Mouse (Mus musculus) Muller cell, postnatal 12 days (primary cell): ENCODE measurements at regions not wholly inside any gene's neighbourhood (a gene's known extent, or its start where the extent isn't known, plus 50 kb on each side); places are given as distances from the start of the nearest gene placed in this dataset.

Experiments
- DNase-seq: peaks from one replicate; pipeline ENCODE4 v3.0.0-alpha.2; 2015; ENCODE audit errors: inconsistent ontology term

GRCm38 (mm10) chr5:74943737-74944403 lies 100.7 kb downstream of the Chic2 start:
- peak; percentile 92 for DNase-seq

GRCm38 (mm10) chr5:74941426-74941825 lies 103.1 kb downstream of the Chic2 start:
- DNase-seq = no peak

- DNase-seq = no peak
Measured at GRCm38 (mm10) chr5:74937416-74937940, 107.1 kb downstream of the Chic2 start.

DNA sequence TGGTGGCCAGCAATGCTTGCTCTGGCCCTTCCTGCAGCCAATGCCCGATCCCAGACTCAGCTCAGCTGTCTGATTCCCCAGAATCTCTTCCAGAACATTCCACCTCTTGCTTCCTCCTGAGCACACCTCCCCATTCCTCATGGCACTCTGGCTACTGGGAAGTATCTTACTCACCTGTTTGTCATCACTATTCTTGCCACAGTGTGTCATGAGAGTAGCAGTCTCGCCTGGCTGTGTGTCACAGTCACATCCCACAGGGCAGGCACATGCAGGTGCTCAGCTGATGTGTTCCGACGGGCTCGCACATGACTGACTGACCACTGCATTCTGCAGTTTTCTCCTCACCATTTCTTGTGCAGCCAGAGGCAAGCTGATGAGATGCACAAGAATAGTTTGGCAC lies 108.5 kb downstream of the Chic2 start:
- DNase-seq = no peak

GRCm38 (mm10) chr5:74935676-74936075 lies 108.9 kb downstream of the Chic2 start:
- no peak for DNase-seq

- no peak for DNase-seq
Measured at GRCm38 (mm10) chr5:74933276-74933675, 111.3 kb downstream of the Chic2 start.

DNA sequence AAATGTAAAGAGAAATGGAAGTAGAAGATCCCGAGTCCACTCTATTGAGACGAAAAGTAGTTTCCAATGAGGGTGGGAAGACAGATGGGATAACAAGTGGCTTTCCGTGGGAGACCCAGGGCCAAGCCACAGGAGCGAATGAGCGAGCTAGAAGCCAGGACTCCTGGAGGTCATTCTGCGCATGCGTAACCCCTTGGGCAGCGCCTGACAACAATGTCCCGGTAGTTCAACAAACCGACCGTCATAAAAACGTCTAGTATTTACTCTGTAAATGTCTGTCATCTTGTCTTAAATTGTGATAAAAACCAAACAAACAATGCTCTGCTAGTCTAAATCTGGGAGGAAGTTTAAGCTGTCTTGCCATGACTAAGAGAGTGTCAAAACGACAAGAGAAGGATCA lies 112.4 kb downstream of the Chic2 start:
- no peak for DNase-seq

GRCm38 (mm10) chr5:74931765-74932164 lies 112.8 kb downstream of the Chic2 start:
- no peak for DNase-seq

DNA sequence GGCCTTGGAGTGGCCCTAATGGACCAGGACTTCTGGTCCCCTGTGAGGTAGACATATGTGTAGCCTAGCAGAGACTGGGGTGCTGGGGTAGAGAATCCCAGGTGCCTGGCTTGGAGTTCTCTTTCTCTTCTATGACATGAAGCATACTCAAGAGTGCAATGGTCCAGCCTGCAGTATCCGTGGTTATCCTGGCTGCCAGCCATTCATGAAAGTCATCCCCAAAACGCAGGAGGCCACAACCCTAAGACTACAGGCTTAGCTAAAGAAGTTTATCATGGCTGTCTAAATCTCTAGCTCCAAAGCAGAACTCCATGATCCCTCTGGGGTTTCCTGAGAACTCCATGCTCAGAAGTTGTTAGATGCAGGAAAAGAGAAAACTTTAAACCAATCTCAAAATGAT lies 117.0 kb downstream of the Chic2 start:
- DNase-seq = no peak

DNA sequence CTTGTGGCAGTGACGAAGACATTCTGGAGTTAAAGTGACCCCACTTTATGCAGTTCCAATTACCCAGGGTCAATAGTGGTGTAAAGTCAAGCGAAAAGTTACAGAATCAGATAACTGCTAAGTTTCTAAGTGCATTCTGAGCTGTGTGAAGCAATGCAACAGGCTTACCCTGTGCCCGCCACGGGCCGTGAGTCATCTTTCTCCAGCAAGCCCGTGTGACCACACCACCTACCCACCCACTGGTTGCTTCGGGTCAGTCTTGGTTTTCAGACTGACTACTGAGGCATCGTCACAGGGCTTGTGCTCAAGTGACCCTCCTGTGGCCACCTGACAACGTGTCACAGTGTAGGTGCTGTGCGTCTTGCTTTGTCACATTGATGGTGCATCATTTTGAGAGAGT lies 118.8 kb downstream of the Chic2 start:
- no peak for DNase-seq

GRCm38 (mm10) chr5:74924031-74924533 lies 120.5 kb downstream of the Chic2 start:
- DNase-seq = no peak

DNA sequence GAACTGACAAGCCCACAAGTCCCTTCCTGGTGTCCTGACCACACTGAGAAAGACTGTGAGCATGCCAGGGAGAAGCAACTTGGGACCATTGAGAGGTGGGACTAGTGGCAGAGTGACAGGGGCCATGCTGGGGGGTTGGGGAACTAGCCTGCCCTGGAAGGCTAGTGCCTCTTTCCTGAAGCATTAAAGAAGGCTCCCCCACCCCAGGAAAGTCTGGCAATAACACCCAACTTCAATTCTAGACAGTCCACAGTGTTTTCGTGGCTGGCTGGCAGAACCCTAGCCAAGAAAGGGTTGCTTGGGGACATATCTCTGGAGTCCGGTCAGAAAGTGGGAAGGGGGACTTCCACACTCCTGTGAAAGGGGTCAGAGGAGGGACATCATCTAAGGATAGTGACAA lies 121.2 kb downstream of the Chic2 start:
- DNase-seq = no peak

DNA sequence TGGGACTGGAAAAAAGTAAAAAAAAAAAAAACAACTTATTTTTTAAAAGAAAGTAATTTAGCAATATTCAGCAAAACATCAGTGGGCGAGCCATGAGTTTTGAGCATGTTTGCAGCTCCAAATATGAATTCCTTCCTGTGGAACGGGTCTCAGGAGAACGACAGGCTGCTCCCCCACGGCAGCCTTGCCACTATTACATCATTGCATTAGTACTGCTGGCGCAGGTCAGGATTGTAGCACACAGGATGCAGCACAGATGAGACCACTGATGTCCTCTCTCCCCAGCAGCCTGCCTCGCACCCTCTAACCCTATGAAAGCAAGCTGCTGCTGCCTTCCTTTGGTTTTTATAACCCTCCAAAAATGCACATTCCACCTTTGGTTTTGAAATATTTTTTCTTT lies 121.7 kb downstream of the Chic2 start:
- DNase-seq = no peak

- DNase-seq = no peak
Measured at GRCm38 (mm10) chr5:74920939-74921338, 123.6 kb downstream of the Chic2 start.

DNA sequence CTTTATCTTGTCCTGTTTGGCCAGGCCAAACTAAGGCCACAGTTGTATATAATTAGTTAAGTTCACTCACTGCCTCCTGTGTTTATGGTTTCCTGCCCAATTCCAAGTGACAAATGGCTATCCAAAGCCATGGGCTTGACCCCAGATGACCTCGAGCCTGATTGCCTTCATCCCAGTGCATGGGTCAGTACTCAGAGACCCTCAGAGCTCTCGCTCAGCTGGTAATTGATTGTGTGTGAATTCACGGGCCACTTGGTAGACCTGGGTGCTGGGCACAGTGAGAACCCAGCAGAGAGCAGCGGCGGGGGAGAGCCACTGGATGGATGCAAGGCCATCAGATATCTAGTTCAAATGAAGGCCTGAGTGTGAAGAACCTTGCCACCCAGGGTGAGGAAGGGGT lies 124.1 kb downstream of the Chic2 start:
- no peak for DNase-seq

DNA sequence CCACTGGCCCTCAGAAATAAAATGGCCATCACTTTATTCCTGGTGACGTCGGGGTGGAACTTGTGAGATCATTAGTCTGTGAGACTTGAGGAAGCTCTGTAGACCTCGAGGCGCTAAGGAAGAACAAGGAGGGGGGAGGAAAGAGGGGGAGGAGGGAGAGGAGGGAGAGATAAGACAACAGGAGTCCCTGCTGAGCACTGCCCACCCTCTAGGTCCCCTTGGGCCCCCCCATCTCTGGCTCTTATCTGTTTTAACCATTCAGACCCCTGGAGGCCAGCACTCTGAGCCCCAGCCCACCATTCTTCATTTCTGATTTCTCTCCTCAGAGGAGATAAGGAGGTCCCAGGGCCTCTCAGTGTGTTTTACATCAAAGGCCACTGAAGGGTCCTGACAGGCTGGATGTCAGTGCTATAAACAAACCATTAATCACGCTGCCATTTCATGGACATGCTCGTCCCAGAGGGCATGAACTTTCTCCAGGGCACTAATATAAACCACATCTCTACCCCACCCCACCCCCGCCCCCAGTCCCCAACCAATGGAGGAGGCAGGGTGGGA lies 139.0 kb downstream of the Chic2 start:
- DNase-seq = no peak

- no peak for DNase-seq
Measured at GRCm38 (mm10) chr5:74904927-74905503, 139.6 kb downstream of the Chic2 start.

GRCm38 (mm10) chr5:74904327-74904726 lies 140.2 kb downstream of the Chic2 start:
- DNase-seq = no peak

- DNase-seq = peak; percentile 12
Measured at GRCm38 (mm10) chr5:74903711-74904110, 140.9 kb downstream of the Chic2 start.

- DNase-seq = peak; percentile 73
Measured at GRCm38 (mm10) chr5:74897133-74897532, 147.4 kb downstream of the Chic2 start.

DNA sequence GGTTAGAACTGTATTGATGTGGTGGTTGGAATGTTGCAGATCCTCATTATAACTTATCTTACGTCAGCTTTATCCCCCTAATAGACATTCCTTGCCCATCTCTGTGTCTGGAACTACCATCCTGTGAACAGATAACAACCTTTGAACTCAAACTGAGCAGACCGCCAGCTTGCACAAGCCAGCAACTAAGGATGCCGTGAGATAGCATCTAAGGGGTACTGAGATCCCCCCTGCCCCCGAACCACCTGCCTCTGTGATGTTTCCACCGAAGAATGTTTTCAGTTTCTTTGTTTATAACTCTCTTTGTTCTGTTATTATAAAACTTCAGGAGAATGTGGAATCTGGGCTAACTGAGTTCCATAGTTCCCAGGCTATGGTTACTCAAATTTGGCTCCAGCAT lies 151.3 kb downstream of the Chic2 start:
- DNase-seq = peak; percentile 23

GRCm38 (mm10) chr5:74891541-74891940 lies 153.0 kb downstream of the Chic2 start:
- no peak for DNase-seq

GRCm38 (mm10) chr5:74888934-74889333 lies 155.6 kb downstream of the Chic2 start:
- no peak for DNase-seq
